Mouse (Mus musculus) CD8-positive naive resting alpha-beta T cell, adult 2 months (primary cell): Measurements from ENCODE around the gene AC134908.4.

Experiments
- DNase-seq, 2 experiments: peaks; one replicate each; pipeline ENCODE4 v3.0.0; 2022; ENCODE audit warnings: low read depth in 2 of 2, low spot score in 2 of 2

AC134908.4 gene

GRCm38 (mm10) chr17:25831451-25832281 is 36.2 kb upstream of the AC134908.4 start:
- no peak for DNase-seq

- no peak for DNase-seq
Observed at GRCm38 (mm10) chr17:25830806-25831431, 35.5 kb upstream of the AC134908.4 start.

- DNase-seq = no peak
Observed at GRCm38 (mm10) chr17:25830200-25830753, 34.8 kb upstream of the AC134908.4 start.

- DNase-seq = no peak
Observed at GRCm38 (mm10) chr17:25829558-25830017, 34.1 kb upstream of the AC134908.4 start.

- peak; percentile 47 to 61 for DNase-seq
Observed at GRCm38 (mm10) chr17:25828712-25829557, 33.5 kb upstream of the AC134908.4 start, which contains the start of gene Jmjd8. Gene Jmjd8 (plus strand): TSS chr17:25828867.

- DNase-seq = no peak
Observed at GRCm38 (mm10) chr17:25828223-25828594, 32.8 kb upstream of the AC134908.4 start.

- no peak for DNase-seq
Observed at GRCm38 (mm10) chr17:25827546-25828222, 32.2 kb upstream of the AC134908.4 start.

- DNase-seq = no peak
Observed at GRCm38 (mm10) chr17:25827011-25827410, 31.6 kb upstream of the AC134908.4 start.

- no peak for DNase-seq
Observed at GRCm38 (mm10) chr17:25825984-25826570, 30.6 kb upstream of the AC134908.4 start.

GRCm38 (mm10) chr17:25825311-25825710 is 29.9 kb upstream of the AC134908.4 start:
- no peak for DNase-seq

- no peak for DNase-seq
Observed at GRCm38 (mm10) chr17:25824362-25825142, 29.1 kb upstream of the AC134908.4 start.

GRCm38 (mm10) chr17:25823452-25823851 is 28.0 kb upstream of the AC134908.4 start, which contains the start of gene Wdr24:
Gene Wdr24 (plus strand): TSS chr17:25823627.
- peak; percentile 74 to 76 for DNase-seq

- no peak for DNase-seq
Observed at GRCm38 (mm10) chr17:25818851-25819780, 23.7 kb upstream of the AC134908.4 start.

GRCm38 (mm10) chr17:25817662-25818061 is 22.2 kb upstream of the AC134908.4 start:
- DNase-seq = no peak

- peak; percentile 58 to 76 for DNase-seq
Observed at GRCm38 (mm10) chr17:25813471-25813870, 18.0 kb upstream of the AC134908.4 start.

GRCm38 (mm10) chr17:25810890-25811289 is 15.4 kb upstream of the AC134908.4 start:
- no peak for DNase-seq

GRCm38 (mm10) chr17:25809606-25810340 is 14.3 kb upstream of the AC134908.4 start:
- DNase-seq = no peak
